ENCODE assay signal across 19 mouse cellular contexts in genomic region chr2:7045531-7045930, GRCm38 (mm10).
A peak's percentile ranks its signal among the peaks of the same experiment; 100 is the strongest.
DNase-seq lines count a peak whose midpoint lies in the region; ATAC-seq and TF ChIP-seq lines count a peak whose summit lies in the region.
"Had no signal": no experiment of that assay in that cellular context is flagged by ENCODE, and none has a peak within 500 bp of the region (broad histone marks: within the 10 kb centered on the region; RNA-seq: fewer than 3 reads in every experiment).

No protein-coding gene starts in this region.

- no peaks in the 10 kb centered on the region for H3K9me3 ChIP-seq in lung, embryonic 14.5 days (ENCODE audit: low read depth, low read length)
- peaks cover 5% of the 10 kb centered on the region for H3K9me3 ChIP-seq in hindbrain, embryonic 14.5 days (ENCODE audit: control insufficient read depth, low read length)
- H3K9me3 ChIP-seq: heart, embryonic 12.5 days; kidney, embryonic 15.5 days had no signal

- DNase-seq in frontal cortex, postnatal 25 days (ENCODE audit: low spot score in 2 of 2): no peak
- DNase-seq in lung, embryonic 14.5 days: peak; percentile 56
- no peak for DNase-seq in lung, postnatal 4 days
- DNase-seq in brain, adult 2 months (ENCODE audit: low read depth, low spot score): peak; percentile 47
- no peak for DNase-seq in hindbrain, embryonic 14.5 days (ENCODE audit: low spot score)
- no peak for DNase-seq in thymus, postnatal 36 days
- no peak for DNase-seq in heart, postnatal 25 days (ENCODE audit: low spot score)
- DNase-seq: cerebellum, adult 11-12 months; heart, postnatal 4 days; layer of hippocampus, adult 9-11 months; left cerebral cortex, postnatal 4 days; lung, postnatal 10 days had no signal

- WGBS in lung, embryonic 14.5 days: 52% methylated on average over 4 of the region's 4 CpGs
- WGBS in hindbrain, embryonic 14.5 days: 35% methylated on average over 4 of the region's 4 CpGs

- H3K4me2 ChIP-seq in lung, embryonic 14.5 days: no peak overlapping the region
- no peak overlapping the region for H3K4me2 ChIP-seq in hindbrain, embryonic 14.5 days (replicated peaks)
- H3K4me2 ChIP-seq: embryonic facial prominence, embryonic 13.5 days; heart, embryonic 12.5 days; kidney, embryonic 15.5 days; liver, embryonic 11.5 days; neural tube, embryonic 13.5 days had no signal

- intact Hi-C loops in heart, postnatal 25 days (cut with DNase I): no loop called here

- no peak overlapping the region for H3K9ac ChIP-seq in lung, embryonic 14.5 days
- H3K9ac ChIP-seq in hindbrain, embryonic 14.5 days: no peak overlapping the region
- H3K9ac ChIP-seq: embryonic facial prominence, embryonic 13.5 days; heart, embryonic 12.5 days; kidney, embryonic 15.5 days; neural tube, embryonic 13.5 days had no signal

- no peaks in the 10 kb centered on the region for H3K27me3 ChIP-seq in lung, embryonic 14.5 days (ENCODE audit: insufficient read depth, low read length)
- H3K27me3 ChIP-seq in hindbrain, embryonic 14.5 days (ENCODE audit: control insufficient read depth, insufficient read depth, low read length): no peaks in the 10 kb centered on the region
- H3K27me3 ChIP-seq: embryonic facial prominence, embryonic 13.5 days; heart, embryonic 12.5 days; kidney, embryonic 15.5 days; neural tube, embryonic 13.5 days; Patski had no signal

- H3K4me3 ChIP-seq in lung, embryonic 14.5 days (ENCODE audit: low read depth, low read length): no peak overlapping the region
- H3K4me3 ChIP-seq in hindbrain, embryonic 14.5 days (replicated peaks; ENCODE audit: low read length): no peak overlapping the region
- H3K4me3 ChIP-seq: embryonic facial prominence, embryonic 13.5 days; heart, embryonic 12.5 days; kidney, embryonic 15.5 days; neural tube, embryonic 13.5 days had no signal

- no peak for TF ChIP-seq CTCF in lung, embryonic 14.5 days (IDR thresholded peaks at IDR 0.05; ENCODE audit: low read depth)

- peak overlapping the region; percentile 26; the same call in 1 of the 2 replicates for H3K27ac ChIP-seq in lung, embryonic 14.5 days (ENCODE audit: low read depth)
- H3K27ac ChIP-seq in hindbrain, embryonic 14.5 days: peak overlapping the region; percentile 38
- H3K27ac ChIP-seq: embryonic facial prominence, embryonic 13.5 days; kidney, embryonic 15.5 days; neural tube, embryonic 13.5 days had no signal

- H3K4me1 ChIP-seq in lung, embryonic 14.5 days (ENCODE audit: insufficient read depth): 0 out of 2 replicates have a peak, but pooled peaks cover 3% of the 10 kb centered on the region
- peaks cover 11% of the 10 kb centered on the region; the same call in 1 of the 2 replicates for H3K4me1 ChIP-seq in hindbrain, embryonic 14.5 days (replicated peaks; ENCODE audit: control insufficient read depth, insufficient read depth, low read length)
- H3K4me1 ChIP-seq: embryonic facial prominence, embryonic 13.5 days; heart, embryonic 12.5 days; kidney, embryonic 15.5 days had no signal

- no peaks in the 10 kb centered on the region for H3K36me3 ChIP-seq in lung, embryonic 14.5 days (ENCODE audit: insufficient read depth)
- no peaks in the 10 kb centered on the region for H3K36me3 ChIP-seq in hindbrain, embryonic 14.5 days (replicated peaks; ENCODE audit: control insufficient read depth, insufficient read depth)
- H3K36me3 ChIP-seq: embryonic facial prominence, embryonic 13.5 days; kidney, embryonic 15.5 days; neural tube, embryonic 13.5 days had no signal

- ATAC-seq in frontal cortex, adult (ENCODE audit: low TSS enrichment): peak; percentile 47; the same call in 1 of the 2 replicates
- ATAC-seq in lung, embryonic 14.5 days (ENCODE audit: insufficient read depth): no peak
- ATAC-seq in hindbrain, embryonic 14.5 days (ENCODE audit: low FRiP score): no peak
- ATAC-seq: Patski had no signal

Comparison
In these comparisons a context has a peak if more than half of its experiments do, and no peak if none do; other contexts are left out.
1. DNase-seq: peak in lung, embryonic 14.5 days (single experiment) and brain, adult 2 months (single experiment); none in frontal cortex, postnatal 25 days (0 of 2), lung, postnatal 4 days (0 of 2), hindbrain, embryonic 14.5 days (single experiment), thymus, postnatal 36 days (0 of 2) and heart, postnatal 25 days (single experiment).